Mouse (Mus musculus) heart, embryonic 11.5 days (tissue): ENCODE data around the gene Fxyd3. TPM values are rescaled to one million over a fixed set of nuclear protein-coding genes. Genes with fewer than 3 reads are reported as not detected.

Experiments
- ATAC-seq: fragments of 200-750 bp; cut with Nextera tagmentation; replicated peaks from 2 replicates; pipeline ENCODE4 v1.8.0; 2017; ENCODE audit warnings: moderate library complexity; ENCODE audit not compliant: insufficient number of reproducible peaks, low FRiP score, low TSS enrichment
- H3K27ac ChIP-seq: fragments of 300-500 bp; sonication (generic); 2 replicates; pipeline ENCODE4 v1.5.1; 2014; ENCODE audit warnings: mild to moderate bottlenecking, low read depth, low read length
- H3K27me3 ChIP-seq: fragments of 300-500 bp; sonication (generic); 2 replicates; pipeline ENCODE4 v1.6.1; 2014; ENCODE audit warnings: mild to moderate bottlenecking, low read length, mixed read lengths; ENCODE audit not compliant: control insufficient read depth, insufficient read depth
- H3K36me3 ChIP-seq: fragments of 300-500 bp; sonication (generic); 2 replicates; pipeline ENCODE4 v1.6.1; 2014; ENCODE audit warnings: mild to moderate bottlenecking, low read length, moderate library complexity, mixed read lengths; ENCODE audit not compliant: control insufficient read depth, insufficient read depth
- H3K4me1 ChIP-seq: fragments of 300-500 bp; sonication (generic); 2 replicates; pipeline ENCODE4 v1.6.1; 2014; ENCODE audit warnings: low read length; ENCODE audit not compliant: control insufficient read depth, insufficient read depth
- H3K4me2 ChIP-seq: fragments of 300-500 bp; sonication (generic); 2 replicates; pipeline ENCODE4 v1.6.1; 2014; ENCODE audit warnings: mild to moderate bottlenecking, moderate library complexity
- H3K4me3 ChIP-seq: fragments of 300-500 bp; sonication (generic); 2 replicates; pipeline ENCODE4 v1.5.1; 2014; ENCODE audit warnings: low read depth, low read length
- H3K9ac ChIP-seq: fragments of 300-500 bp; sonication (generic); 2 replicates; pipeline ENCODE4 v1.6.1; 2014; ENCODE audit warnings: mild to moderate bottlenecking, low read depth, low read length, moderate library complexity
- H3K9me3 ChIP-seq: fragments of 300-500 bp; sonication (generic); replicated peaks from 2 replicates; pipeline ENCODE4 v1.6.1; 2016; ENCODE audit warnings: low read length; ENCODE audit not compliant: control insufficient read depth
- WGBS: fragments of 180-500 bp; shearing (Covaris S2); extraction: QIAGEN DNeasy Blood & Tissue Kit; methylation state at CpG from one replicate; pipeline ENCODE4 v1.1.7; 2014; ENCODE audit not compliant: insufficient replicate concordance; 5-methylcytosine and 5-hydroxymethylcytosine counted together
- polyA plus RNA-seq: library from polyadenylated mRNA; unstranded; fragments of >200 nt; fragmentation: Nextera tagmentation; extraction: Ambion mirVana; gene quantifications from 2 replicates; pipeline ENCODE4 v1.2.1, GENCODE M21; 2014

The Fxyd3 gene
- polyA plus RNA-seq, 1 experiment from 2014 or later = 1.8 TPM

DNA sequence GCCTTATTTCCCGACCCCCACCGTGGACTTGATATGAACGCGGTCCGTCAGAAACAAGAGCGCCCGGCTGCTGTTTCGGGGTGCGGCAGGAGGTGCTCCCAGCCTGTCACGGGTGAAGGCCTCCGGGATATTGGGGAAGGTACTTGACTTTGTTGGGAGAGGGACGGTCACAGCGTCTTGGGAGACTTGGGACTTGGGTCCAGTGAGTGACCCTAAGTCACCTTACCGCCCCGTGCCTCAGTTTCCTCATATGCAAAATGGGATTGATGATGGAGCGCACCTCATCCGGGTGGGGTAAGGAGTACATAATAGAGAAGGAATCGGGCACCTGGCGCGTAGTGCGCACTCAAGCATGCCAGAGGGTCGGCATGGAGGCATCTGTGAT is 24.3 kb downstream of the Fxyd3 start:
- peak overlapping the region; percentile 58 for H3K4me2 ChIP-seq
- no peak overlapping the region for H3K27ac ChIP-seq
- H3K4me1 ChIP-seq = peaks cover 39% of the 10 kb centered on the region
- 6% methylated on average over 22 of the region's 22 CpGs for WGBS
- H3K9ac ChIP-seq = no peak overlapping the region
- peak overlapping the region; percentile 32 for H3K4me3 ChIP-seq
- H3K36me3 ChIP-seq = no peaks in the 10 kb centered on the region
- H3K27me3 ChIP-seq = peaks cover 39% of the 10 kb centered on the region
- no peak for ATAC-seq
- H3K9me3 ChIP-seq = no peaks in the 10 kb centered on the region

- H3K4me3 ChIP-seq = peak within 1 kb of the TSS; percentile 32
- peaks cover 38% of the 10 kb centered on the region for H3K4me1 ChIP-seq
- H3K27me3 ChIP-seq = peaks cover 39% of the 10 kb centered on the region
- no peak within 1 kb of the TSS for H3K27ac ChIP-seq
- peak within 1 kb of the TSS; percentile 58 for H3K4me2 ChIP-seq
- H3K9me3 ChIP-seq = no peaks in the 10 kb centered on the region
- 2% methylated on average over 27 of the region's 28 CpGs for WGBS
- H3K36me3 ChIP-seq = no peaks in the 10 kb centered on the region
- no peak for ATAC-seq
- no peak within 1 kb of the TSS for H3K9ac ChIP-seq
Observed at GRCm38 (mm10) chr7:31051321-31052021, 25.0 kb downstream of the Fxyd3 start, which contains the start of gene Fxyd7. Fxyd7 (minus strand) TSS chr7:31051467.

DNA sequence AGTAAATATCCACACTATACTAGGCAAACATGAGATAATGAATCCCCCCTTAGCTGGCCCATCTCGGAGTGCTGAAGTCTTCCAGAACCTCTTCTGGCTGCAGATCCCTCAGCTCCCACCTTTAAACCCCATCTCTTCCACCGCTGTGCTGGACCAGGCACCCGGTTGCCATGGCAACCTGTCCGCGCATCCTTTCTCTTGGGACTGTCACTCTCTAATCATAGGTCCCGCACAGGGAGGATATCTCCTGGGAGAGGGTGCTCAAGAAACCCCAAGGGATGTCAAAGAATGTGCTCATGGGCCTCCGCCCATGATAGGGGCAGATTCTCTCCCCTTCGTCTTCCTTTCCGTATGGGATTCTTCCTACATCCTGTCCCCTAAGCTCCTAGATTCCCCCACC is 25.6 kb downstream of the Fxyd3 start:
- Histone ChIP-seq H3K9ac (no peak overlapping the region), H3K9me3 (no peaks in the 10 kb centered on the region), H3K27ac (no peak overlapping the region), H3K4me2 (peak overlapping the region; percentile 58), H3K36me3 (no peaks in the 10 kb centered on the region), H3K27me3 (peaks cover 39% of the 10 kb centered on the region), H3K4me3 (peak overlapping the region; percentile 6; the same call in 1 of the 2 replicates), H3K4me1 (peaks cover 36% of the 10 kb centered on the region)
- no peak for ATAC-seq
- 1% methylated on average over 9 of the region's 9 CpGs for WGBS

DNA sequence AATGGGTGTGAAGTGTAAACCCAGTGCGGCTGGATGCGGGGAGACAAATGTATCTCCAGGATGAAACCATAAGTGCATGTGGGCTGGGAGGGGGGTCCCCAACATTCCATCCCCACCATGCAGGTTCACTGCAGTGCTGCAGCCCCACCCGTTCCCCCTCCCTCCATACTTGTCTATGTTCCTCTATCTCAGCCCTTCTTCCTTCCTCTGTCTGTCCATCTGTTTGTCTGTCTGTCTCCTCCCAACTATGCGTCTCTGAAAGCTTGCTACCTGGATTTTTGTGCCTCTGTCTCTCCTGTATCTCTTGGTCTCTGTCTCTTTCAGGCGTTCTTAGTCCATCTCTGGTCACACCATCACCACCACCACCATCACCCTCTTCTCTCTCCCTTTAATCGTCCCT is 26.0 kb downstream of the Fxyd3 start:
- no peak overlapping the region for H3K4me3 ChIP-seq
- ATAC-seq = no peak
- H3K9me3 ChIP-seq = no peaks in the 10 kb centered on the region
- WGBS = 5% methylated on average over 6 of the region's 6 CpGs
- no peaks in the 10 kb centered on the region for H3K36me3 ChIP-seq
- no peak overlapping the region for H3K27ac ChIP-seq
- H3K4me1 ChIP-seq = peaks cover 36% of the 10 kb centered on the region
- H3K27me3 ChIP-seq = peaks cover 41% of the 10 kb centered on the region
- H3K9ac ChIP-seq = no peak overlapping the region
- peak overlapping the region; percentile 35 for H3K4me2 ChIP-seq

GRCm38 (mm10) chr7:31049846-31050281 is 26.6 kb downstream of the Fxyd3 start:
- Histone ChIP-seq H3K9ac (no peak overlapping the region), H3K4me2 (peak overlapping the region; percentile 35), H3K27ac (no peak overlapping the region), H3K4me3 (no peak overlapping the region; the same call in 1 of the 2 replicates), H3K4me1 (peaks cover 32% of the 10 kb centered on the region), H3K36me3 (no peaks in the 10 kb centered on the region), H3K9me3 (no peaks in the 10 kb centered on the region), H3K27me3 (peaks cover 46% of the 10 kb centered on the region)
- no peak for ATAC-seq
- 5% methylated on average over 10 of the region's 15 CpGs for WGBS

GRCm38 (mm10) chr7:31049135-31049845 is 27.2 kb downstream of the Fxyd3 start:
- Histone ChIP-seq H3K27me3 (peaks cover 48% of the 10 kb centered on the region), H3K36me3 (no peaks in the 10 kb centered on the region), H3K9me3 (no peaks in the 10 kb centered on the region), H3K4me1 (peaks cover 32% of the 10 kb centered on the region), H3K27ac (no peak overlapping the region), H3K9ac (no peak overlapping the region), H3K4me3 (no peak overlapping the region), H3K4me2 (peak overlapping the region; percentile 35; the same call in 1 of the 2 replicates)
- 19% methylated on average over 5 of the region's 5 CpGs for WGBS
- ATAC-seq = no peak

GRCm38 (mm10) chr7:31042431-31042910 is 34.0 kb downstream of the Fxyd3 start, which contains the start of gene Fxyd5:
Fxyd5 (minus strand) TSS chr7:31042481.
- 35% methylated on average over 10 of the region's 10 CpGs for WGBS
- Histone ChIP-seq H3K9me3 (no peaks in the 10 kb centered on the region), H3K27me3 (peaks cover 52% of the 10 kb centered on the region), H3K36me3 (no peaks in the 10 kb centered on the region), H3K9ac (peak within 1 kb of the TSS; percentile 64), H3K4me3 (peak within 1 kb of the TSS; percentile 34), H3K27ac (no peak within 1 kb of the TSS; the same call in 1 of the 2 replicates), H3K4me1 (peaks cover 8% of the 10 kb centered on the region; the same call in 1 of the 2 replicates), H3K4me2 (peak within 1 kb of the TSS; percentile 60)
- ATAC-seq = no peak

- ATAC-seq = 0 out of 2 replicates have a peak, but pooled peaks have one; percentile 42
- Histone ChIP-seq H3K4me3 (peak overlapping the region; percentile 34), H3K36me3 (no peaks in the 10 kb centered on the region), H3K9me3 (no peaks in the 10 kb centered on the region), H3K27ac (no peak overlapping the region; the same call in 1 of the 2 replicates), H3K4me1 (peaks cover 8% of the 10 kb centered on the region; the same call in 1 of the 2 replicates), H3K4me2 (peak overlapping the region; percentile 60), H3K9ac (peak overlapping the region; percentile 64), H3K27me3 (peaks cover 52% of the 10 kb centered on the region)
- 3% methylated on average over 28 of the region's 28 CpGs for WGBS
Observed at GRCm38 (mm10) chr7:31041662-31042315, 34.7 kb downstream of the Fxyd3 start.
